Mouse (Mus musculus) ES-CJ7 (cell line): ENCODE measurements around the gene Cetn3.

ENCODE experiments used
- DNase-seq: peaks from one replicate; pipeline ENCODE4 v3.0.0; 2011; ENCODE audit warnings: low read depth, low spot score

Cetn3 gene

GRCm38 (mm10) chr13:81782971-81783404 is at the start of gene Cetn3:
Gene Cetn3, plus strand, starts transcription at chr13:81783077.
- peak; percentile 99 for DNase-seq

- no peak for DNase-seq
These were observed 46.3 kb upstream of the Cetn3 start for GRCm38 (mm10) chr13:81736606-81737005.

- peak; percentile 43 for DNase-seq
These were observed 42.0 kb upstream of the Cetn3 start for GRCm38 (mm10) chr13:81740898-81741297.

GRCm38 (mm10) chr13:81743391-81744091 is 39.3 kb upstream of the Cetn3 start:
- DNase-seq, result no peak

GRCm38 (mm10) chr13:81744092-81744396 is 38.8 kb upstream of the Cetn3 start:
- DNase-seq, result no peak

- no peak for DNase-seq
These were observed 28.0 kb upstream of the Cetn3 start for GRCm38 (mm10) chr13:81754878-81755277.

GRCm38 (mm10) chr13:81755324-81755723 is 27.6 kb upstream of the Cetn3 start:
- no peak for DNase-seq

GRCm38 (mm10) chr13:81757058-81757660 is 25.7 kb upstream of the Cetn3 start:
- no peak for DNase-seq

- peak; percentile 70 for DNase-seq
These were observed 22.5 kb upstream of the Cetn3 start for GRCm38 (mm10) chr13:81760379-81760778.

- DNase-seq, result peak; percentile 66
These were observed 21.2 kb upstream of the Cetn3 start for GRCm38 (mm10) chr13:81761566-81762186.

GRCm38 (mm10) chr13:81764173-81764572 is 18.7 kb upstream of the Cetn3 start:
- no peak for DNase-seq

GRCm38 (mm10) chr13:81767038-81767659 is 15.7 kb upstream of the Cetn3 start:
- peak; percentile 53 for DNase-seq

- no peak for DNase-seq
These were observed 6.7 kb upstream of the Cetn3 start for GRCm38 (mm10) chr13:81776217-81776616.

- no peak for DNase-seq
These were observed 402 bp upstream of the Cetn3 start for GRCm38 (mm10) chr13:81782475-81782874.

- peak; percentile 97 for DNase-seq
These were observed 797 bp downstream of the Cetn3 start for GRCm38 (mm10) chr13:81783405-81784342.

- DNase-seq, result no peak
These were observed 3.0 kb downstream of the Cetn3 start for GRCm38 (mm10) chr13:81785766-81786480.

GRCm38 (mm10) chr13:81790160-81790559 is 7.3 kb downstream of the Cetn3 start:
- DNase-seq, result no peak

GRCm38 (mm10) chr13:81791861-81792260 is 9.0 kb downstream of the Cetn3 start:
- DNase-seq, result no peak

GRCm38 (mm10) chr13:81793850-81794249 is 11.0 kb downstream of the Cetn3 start:
- DNase-seq, result no peak

- DNase-seq, result no peak
These were observed 18.2 kb downstream of the Cetn3 start for GRCm38 (mm10) chr13:81801121-81801520.

- DNase-seq, result no peak
These were observed 20.8 kb downstream of the Cetn3 start for GRCm38 (mm10) chr13:81803713-81804112.
